Mouse (Mus musculus) small intestine, adult 2 months (tissue): ENCODE measurements at regions not wholly inside any gene's neighbourhood (a gene's known extent, or its start where the extent isn't known, plus 50 kb on each side); places are given as distances from the start of the nearest gene placed in this dataset.

Experiments used
- CTCF ChIP-seq: fragments of 200-500 bp; IDR thresholded peaks from 2 replicates; pipeline ENCODE4 v1.5.1; 2012; ENCODE audit warnings: low read depth, mild to moderate bottlenecking, control low read depth, inconsistent platforms, low read length, moderate library complexity, mixed read lengths; ENCODE audit not compliant: insufficient replicate concordance, insufficient read length; ENCODE audit errors: extremely low read depth
- POLR2A ChIP-seq: fragments of 200-500 bp; IDR thresholded peaks from 2 replicates; pipeline ENCODE4 v1.6.1; 2012; ENCODE audit warnings: low read depth, mild to moderate bottlenecking, control low read depth, inconsistent platforms, low read length, moderate library complexity

DNA sequence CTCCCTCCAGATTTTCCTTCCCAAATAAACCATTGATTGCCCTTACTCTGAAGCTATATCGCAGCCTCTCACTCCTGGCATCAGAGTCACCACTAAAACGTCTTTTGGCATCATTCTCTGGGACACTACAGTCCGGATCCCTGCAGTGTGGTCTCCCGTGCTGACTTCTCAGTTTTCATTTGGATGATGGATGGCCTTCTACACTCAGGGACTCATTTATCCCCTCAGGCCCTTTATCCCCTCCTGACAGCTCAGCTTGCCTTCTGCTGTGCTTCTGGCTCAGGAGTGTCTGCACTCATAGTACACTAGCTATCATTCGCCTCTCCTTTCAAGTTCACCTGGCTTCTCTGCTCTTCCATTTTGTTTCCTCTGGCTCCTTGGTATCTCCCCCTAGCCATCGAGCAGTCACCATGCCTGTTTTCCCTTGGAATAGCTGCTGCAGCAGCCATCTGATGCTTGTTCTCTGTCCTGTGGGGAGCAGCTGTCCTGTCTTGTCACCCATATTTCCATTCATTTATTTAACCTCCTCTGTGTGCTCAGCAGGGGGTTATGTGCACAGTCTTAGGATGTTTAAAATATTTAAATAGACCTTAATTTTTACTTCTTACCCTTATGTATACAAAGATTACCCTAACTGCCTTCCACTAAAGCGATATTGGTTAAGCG, 263.7 kb downstream of the Foxo1 start:
- no peak for TF ChIP-seq CTCF
- TF ChIP-seq POLR2A: no peak
